Mouse (Mus musculus): ENCODE measurements around the gene Tcerg1l. TPM values are rescaled to one million over a fixed set of nuclear protein-coding genes. Genes with fewer than 3 reads are reported as not detected.

Tcerg1l gene
- not detected for total RNA-seq (2021)
- long read RNA-seq, experiment 1 = 0 reads
- long read RNA-seq, experiment 2 = 0 reads

- DNase-seq = no peak
Observed at GRCm38 (mm10) chr7:138397485-138398181, at the start of gene Tcerg1l. Gene Tcerg1l, minus strand, starts transcription at chr7:138397730.

- DNase-seq = no peak
Observed at GRCm38 (mm10) chr7:138442096-138442495, 44.6 kb upstream of the Tcerg1l start.

GRCm38 (mm10) chr7:138432541-138432940 is 35.0 kb upstream of the Tcerg1l start:
- no peak for DNase-seq

- DNase-seq = no peak
Observed at GRCm38 (mm10) chr7:138431456-138431855, 33.9 kb upstream of the Tcerg1l start.

GRCm38 (mm10) chr7:138429916-138430315 is 32.4 kb upstream of the Tcerg1l start:
- DNase-seq = no peak

GRCm38 (mm10) chr7:138428826-138429225 is 31.3 kb upstream of the Tcerg1l start:
- no peak for DNase-seq

- no peak for DNase-seq
Observed at GRCm38 (mm10) chr7:138427441-138427840, 29.9 kb upstream of the Tcerg1l start.

GRCm38 (mm10) chr7:138413496-138413895 is 16.0 kb upstream of the Tcerg1l start:
- no peak for DNase-seq

- no peak for DNase-seq
Observed at GRCm38 (mm10) chr7:138401641-138402040, 4.1 kb upstream of the Tcerg1l start.

- DNase-seq = no peak
Observed at GRCm38 (mm10) chr7:138400506-138401272, 3.2 kb upstream of the Tcerg1l start.

- no peak for DNase-seq
Observed at GRCm38 (mm10) chr7:138398182-138398793, 758 bp upstream of the Tcerg1l start.

GRCm38 (mm10) chr7:138396863-138397484 is 556 bp downstream of the Tcerg1l start:
- DNase-seq = no peak

- DNase-seq = no peak
Observed at GRCm38 (mm10) chr7:138396109-138396862, 1.2 kb downstream of the Tcerg1l start.

GRCm38 (mm10) chr7:138389941-138390340 is 7.6 kb downstream of the Tcerg1l start:
- no peak for DNase-seq

GRCm38 (mm10) chr7:138389071-138389470 is 8.5 kb downstream of the Tcerg1l start:
- no peak for DNase-seq

GRCm38 (mm10) chr7:138379221-138379620 is 18.3 kb downstream of the Tcerg1l start:
- no peak for DNase-seq

- no peak for DNase-seq
Observed at GRCm38 (mm10) chr7:138378546-138378945, 19.0 kb downstream of the Tcerg1l start.

- no peak for DNase-seq
Observed at GRCm38 (mm10) chr7:138375573-138375972, 22.0 kb downstream of the Tcerg1l start.

- no peak for DNase-seq
Observed at GRCm38 (mm10) chr7:138374376-138374775, 23.2 kb downstream of the Tcerg1l start.

GRCm38 (mm10) chr7:138373530-138373929 is 24.0 kb downstream of the Tcerg1l start:
- no peak for DNase-seq

GRCm38 (mm10) chr7:138367570-138367969 is 30.0 kb downstream of the Tcerg1l start:
- DNase-seq = no peak

- no peak for DNase-seq
Observed at GRCm38 (mm10) chr7:138365519-138365918, 32.0 kb downstream of the Tcerg1l start.

All from gastrocnemius, postnatal 25 days (tissue).